Mouse (Mus musculus): ENCODE results near the gene Abcd1.
"Not testable (repeated sequence)": the region's sequence is repeated elsewhere in the genome, so short reads cannot be mapped to it uniquely, and the experiment has no call there.

The Abcd1 gene

DNA sequence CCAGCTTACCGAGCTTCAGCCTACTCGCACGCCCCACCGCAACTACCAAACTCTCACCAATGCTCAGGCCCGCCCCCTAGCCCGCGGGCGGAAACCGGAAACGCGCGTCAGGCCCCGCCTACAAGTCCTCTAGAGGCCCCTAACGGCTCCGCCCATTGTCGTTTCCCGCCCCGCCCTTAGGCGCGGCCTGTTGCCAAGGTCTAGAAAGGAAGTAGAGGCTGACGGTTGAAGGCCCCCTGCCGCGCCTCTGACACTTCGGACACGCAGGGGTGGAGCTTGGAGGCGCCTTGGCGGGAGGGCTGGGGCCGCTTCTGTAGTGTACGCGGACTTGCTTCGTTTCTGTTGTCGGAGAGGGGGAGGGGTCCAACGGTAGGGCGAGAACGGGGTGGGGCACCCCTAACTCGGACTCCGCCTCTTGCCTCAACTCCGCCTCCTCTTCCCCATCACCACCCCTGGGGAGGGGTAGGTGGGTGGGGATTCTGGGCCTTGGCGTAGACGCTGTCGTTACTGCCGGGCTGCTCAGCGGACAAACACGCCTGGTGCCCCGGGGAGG, at the start of gene Abcd1, which contains the start of gene Bcap31:
Abcd1 (plus strand) TSS at position 489 of the 553 bp plus-strand sequence.
Bcap31 (minus strand) TSS at position 67 of the 553 bp plus-strand sequence.
- peak; percentile 78 for DNase-seq (ENCODE audit: low spot score)

DNA sequence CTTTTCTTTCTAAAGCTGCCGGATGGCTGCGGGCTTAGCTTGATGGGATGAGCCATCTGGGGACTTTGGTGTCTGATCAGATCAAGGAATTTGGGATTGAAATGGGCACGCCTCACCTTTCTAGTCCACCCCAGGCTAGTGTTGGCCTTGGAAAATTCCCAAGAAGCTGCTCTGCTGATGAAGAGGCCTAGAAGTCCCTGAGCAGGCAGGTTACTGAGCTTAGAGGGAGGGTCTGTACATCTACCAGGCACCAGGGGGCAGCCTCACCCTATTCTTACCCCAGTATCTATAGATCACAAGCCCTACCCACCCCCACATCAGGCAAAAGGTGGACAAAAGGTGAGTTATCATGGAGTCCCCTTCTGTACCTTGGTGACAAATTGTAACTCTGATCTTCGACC, 44.4 kb upstream of the Abcd1 start:
- DNase-seq (ENCODE audit: low spot score), result no peak

DNA sequence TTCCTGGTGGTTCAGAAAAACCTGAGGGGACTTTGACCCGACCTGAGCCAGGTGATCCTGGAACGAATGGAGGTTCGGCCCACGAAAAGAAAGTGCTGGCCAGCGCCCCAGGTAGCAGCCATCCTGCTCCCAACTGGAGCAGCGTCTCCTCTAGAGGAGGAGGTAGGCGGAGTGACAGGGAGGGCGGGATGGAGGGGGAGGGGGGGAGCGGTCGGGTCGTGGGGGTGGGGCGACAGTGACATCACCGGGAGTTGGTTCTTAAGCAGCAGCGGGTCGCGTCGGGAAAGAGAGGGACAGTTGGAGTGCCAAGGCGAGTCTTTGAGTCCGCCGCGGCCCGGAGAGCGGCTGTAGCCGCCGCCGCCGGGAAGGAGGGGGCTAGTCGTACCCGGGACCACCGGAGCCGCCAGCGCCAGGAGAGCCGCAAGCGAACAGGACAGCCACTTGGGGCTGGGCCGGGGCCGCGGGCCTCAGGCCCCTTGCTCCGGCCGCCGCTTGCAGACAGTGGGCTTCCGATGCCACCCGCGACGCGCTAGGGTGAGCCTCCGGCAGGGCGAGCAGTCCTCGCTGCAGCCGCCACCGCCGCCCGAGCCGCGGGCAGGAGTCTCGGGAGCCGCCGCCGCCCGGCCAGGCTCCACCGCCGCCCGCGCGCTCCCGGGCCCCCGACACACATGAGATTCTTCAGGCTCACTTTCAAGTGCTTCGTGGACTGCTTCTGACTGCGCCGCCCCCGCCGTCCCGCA, 43.3 kb upstream of the Abcd1 start, which contains the start of gene Slc6a8:
Slc6a8 (plus strand) TSS at position 272 of the 740 bp plus-strand sequence.
- no peak for DNase-seq (ENCODE audit: low spot score)

DNA sequence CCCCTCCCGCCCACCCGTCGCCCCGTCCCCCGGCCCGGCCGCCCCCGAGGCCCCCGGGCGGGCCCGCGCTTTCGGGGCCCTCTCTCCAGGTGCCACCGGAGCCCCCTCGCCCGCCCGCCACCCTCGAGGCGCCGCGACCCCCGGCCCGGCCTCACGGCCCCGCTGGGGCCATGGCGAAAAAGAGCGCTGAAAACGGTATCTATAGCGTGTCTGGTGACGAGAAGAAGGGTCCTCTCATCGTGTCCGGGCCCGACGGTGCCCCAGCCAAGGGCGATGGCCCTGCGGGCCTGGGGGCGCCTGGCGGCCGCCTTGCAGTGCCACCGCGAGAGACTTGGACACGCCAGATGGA, 42.8 kb upstream of the Abcd1 start:
- DNase-seq (ENCODE audit: low spot score), result no peak

DNA sequence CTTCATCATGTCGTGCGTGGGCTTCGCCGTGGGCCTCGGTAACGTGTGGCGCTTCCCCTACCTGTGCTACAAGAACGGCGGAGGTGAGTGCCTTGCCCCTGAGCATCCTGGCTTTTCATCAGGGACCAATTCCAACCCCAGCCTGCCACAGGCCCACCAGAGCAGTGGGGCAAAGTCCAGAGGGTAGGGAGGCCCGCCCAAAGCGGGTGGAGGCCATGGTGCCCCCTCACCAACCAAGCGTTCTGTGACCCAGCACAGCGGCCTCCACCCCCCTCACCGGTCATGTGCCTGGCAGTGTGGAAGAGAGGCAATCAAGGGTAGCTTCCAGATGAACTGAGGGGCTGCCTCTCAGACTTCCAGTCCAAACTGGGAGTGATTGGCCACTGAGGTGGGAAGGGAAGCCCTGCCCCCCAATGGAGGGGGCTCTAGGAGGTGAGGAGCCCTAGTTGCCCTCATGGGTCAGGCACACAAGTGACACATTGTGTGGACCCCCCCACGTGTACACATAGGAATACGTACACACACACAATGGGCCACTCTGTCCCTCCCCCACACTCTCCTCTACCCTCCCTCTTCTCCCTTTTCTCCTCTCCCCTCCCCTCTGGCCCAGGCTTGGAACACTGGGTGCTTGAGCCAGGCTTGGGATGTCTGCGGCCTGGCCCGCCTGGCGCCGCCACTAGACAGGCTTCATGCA, 42.3 kb upstream of the Abcd1 start:
- no peak for DNase-seq (ENCODE audit: low spot score)

DNA sequence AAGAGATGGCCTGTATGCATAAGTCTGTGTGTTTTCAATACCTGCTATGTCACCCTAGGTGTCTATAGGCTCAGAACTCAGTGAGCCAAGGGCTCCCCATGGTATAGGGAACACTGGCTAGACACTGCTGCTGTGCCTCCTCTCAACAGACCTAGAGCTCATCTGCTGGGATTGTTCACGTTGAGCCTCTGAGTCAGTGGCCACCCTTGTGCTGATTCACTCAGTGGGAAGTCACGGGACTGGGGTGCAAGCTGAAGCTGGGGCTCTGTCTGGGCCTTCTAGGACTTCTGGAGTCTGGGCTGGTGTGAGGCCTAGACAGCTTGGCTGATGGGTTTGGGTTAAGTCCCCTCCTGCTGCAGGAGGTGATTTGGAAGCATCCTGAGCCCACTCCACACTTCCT, 41.2 kb upstream of the Abcd1 start:
- no peak for DNase-seq (ENCODE audit: low spot score)

DNA sequence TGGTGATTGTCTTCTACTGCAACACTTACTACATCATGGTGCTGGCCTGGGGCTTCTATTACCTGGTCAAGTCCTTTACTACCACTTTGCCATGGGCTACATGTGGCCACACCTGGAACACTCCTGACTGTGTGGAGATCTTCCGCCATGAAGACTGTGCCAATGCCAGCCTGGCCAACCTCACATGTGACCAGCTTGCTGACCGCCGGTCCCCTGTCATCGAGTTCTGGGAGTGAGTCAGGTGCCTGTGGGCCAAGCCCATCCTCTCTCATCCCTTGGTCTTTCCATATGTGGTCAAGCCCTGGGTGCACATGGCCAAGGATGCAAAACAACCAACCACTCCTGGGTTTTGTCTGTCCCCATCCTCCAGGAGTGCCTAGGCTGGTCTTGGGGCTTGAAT, 39.7 kb upstream of the Abcd1 start:
- DNase-seq (ENCODE audit: low spot score), result no peak

DNA sequence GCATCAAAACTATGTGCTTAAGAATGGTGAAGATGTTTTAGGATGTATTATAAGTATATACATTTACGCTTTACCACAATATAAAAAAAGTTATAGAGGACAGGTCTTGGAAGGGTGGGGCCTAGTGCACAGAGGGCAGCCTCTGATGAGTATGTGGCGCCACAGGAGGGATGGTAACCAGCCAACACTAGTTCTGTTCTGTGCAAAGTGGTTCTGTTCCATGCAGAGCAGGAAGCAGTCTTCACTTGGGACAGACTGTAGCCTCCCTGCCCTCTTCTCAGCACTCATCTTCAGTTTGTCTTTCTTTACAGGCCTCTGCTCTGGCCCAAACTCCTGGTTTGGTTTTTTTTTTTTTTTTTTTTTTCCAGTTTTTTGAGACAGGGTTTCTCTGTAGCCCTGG, 32.2 kb upstream of the Abcd1 start:
- DNase-seq (ENCODE audit: low spot score), result no peak

DNA sequence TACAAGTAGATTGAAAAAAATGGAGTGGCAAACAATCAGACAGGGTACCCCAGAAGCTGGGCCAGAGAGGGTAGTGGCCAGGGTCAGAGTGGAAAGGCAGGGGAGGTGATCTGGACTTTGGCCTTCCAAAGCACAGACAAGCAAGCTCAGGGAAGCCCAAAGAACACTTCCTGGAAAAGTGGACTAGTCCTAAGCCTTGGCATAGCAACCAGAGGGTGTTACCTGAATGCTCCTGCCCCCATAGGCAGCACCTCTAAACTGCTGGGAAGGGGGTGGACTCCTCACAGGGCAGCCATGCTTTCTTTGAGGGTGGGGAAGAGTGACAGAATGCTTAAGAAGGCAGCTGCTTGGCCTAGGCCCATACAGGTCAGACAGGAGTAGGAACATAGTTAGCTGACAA, 31.4 kb upstream of the Abcd1 start:
- no peak for DNase-seq (ENCODE audit: low spot score)

DNA sequence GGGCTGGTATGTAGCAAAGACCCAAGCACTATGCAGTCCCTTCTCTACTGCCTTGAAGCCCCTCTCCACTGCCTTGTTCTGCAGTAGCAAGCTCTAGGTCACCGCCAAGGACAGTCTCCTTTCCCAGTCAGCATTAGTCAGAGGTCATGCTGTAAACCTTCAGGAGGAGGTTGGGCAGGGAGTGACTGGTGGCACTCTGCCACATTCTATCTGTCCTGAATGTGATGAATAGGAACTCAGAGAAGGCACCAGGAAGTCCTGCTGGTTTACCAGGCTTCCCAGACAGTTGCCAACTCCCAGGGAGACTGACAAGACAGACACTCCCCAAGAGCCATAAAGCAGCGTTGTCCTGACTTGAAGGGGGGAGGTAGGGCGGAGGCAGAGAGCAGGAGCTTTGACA, 30.8 kb upstream of the Abcd1 start:
- no peak for DNase-seq (ENCODE audit: low spot score)

DNA sequence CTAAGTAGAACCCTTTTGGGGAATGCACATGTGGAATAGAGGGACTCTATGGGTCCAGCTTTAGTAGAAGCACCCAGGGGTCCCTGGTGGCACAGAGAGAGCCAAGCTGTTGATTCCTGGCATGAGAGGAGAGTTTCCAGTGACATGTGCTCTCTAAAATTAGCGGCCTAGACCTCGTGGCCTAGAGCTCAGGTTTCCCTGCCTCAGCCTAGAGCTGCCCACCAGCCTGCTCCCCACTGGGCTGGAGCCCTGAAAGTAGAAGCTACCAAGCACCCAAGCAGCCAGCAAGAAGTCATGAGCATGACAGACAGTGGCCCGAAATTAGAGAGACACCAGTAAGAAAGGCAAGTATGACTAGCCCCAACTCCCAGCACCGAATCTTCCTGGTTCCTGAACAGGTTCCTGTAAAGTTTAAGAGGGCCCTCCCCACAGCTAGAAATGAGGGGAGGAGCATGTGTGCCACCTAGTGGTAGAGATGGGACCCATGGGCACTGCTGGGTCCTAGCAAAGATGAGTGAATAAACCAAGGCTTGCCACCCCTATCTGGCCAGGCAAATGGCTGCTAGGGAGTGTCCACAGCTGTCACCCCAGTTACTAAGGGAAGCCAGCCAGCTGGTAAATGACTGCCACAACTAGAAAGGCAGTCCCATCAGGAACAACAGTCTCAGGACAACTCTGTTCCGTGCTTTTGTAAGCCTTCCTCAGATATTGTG, 25.3 kb upstream of the Abcd1 start:
- DNase-seq (ENCODE audit: low spot score), result peak; percentile 21

DNA sequence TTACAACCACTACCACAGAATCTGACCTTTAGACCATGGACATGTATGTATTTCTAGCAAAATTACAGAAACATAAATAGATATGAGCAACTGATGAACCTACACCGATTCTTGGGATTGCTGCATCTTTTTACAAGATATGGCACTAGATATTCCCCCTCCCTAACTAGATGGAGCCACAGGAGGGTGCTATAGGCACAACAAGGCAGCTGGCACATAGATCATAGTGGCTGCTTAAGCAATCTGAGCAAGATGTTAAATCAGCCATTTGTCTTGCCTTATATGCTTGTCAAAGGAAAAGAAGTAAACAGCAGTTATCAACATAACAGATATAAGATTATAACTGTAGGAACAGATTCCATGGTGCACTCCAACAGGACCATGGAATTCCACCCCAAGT, 15.9 kb upstream of the Abcd1 start:
- no peak for DNase-seq (ENCODE audit: low spot score)

DNA sequence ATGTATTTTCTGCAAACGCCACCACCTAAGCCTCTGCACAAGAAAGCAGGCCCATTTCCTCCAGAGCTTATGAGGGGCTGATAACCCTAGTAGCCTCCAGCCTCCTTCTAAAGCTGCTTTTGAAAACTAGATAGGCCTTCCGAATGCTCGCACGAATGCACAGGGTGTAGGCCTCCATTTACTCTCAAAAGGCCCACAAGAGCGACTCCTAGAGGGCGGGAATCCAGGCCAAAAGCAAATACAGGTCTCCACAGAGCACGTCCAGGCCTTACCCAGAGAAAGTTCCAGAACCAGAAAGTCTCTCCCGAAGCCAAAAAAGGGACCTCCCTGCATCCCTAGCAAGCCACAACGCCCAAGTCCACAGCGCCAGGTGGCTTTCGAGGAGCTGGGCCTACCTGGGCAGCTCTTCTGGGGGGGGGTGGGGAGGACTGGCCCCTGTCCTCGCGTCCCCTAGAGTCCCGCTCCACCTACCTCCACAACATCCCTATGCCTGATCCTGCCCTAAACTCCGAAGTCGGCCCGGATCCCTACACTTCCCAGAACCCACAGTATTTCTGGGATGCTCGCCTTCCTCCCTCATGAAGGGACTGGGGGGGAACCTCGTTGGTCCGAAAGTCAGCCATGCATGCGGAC, 805 bp upstream of the Abcd1 start:
- peak; percentile 25 for DNase-seq (ENCODE audit: low spot score)

DNA sequence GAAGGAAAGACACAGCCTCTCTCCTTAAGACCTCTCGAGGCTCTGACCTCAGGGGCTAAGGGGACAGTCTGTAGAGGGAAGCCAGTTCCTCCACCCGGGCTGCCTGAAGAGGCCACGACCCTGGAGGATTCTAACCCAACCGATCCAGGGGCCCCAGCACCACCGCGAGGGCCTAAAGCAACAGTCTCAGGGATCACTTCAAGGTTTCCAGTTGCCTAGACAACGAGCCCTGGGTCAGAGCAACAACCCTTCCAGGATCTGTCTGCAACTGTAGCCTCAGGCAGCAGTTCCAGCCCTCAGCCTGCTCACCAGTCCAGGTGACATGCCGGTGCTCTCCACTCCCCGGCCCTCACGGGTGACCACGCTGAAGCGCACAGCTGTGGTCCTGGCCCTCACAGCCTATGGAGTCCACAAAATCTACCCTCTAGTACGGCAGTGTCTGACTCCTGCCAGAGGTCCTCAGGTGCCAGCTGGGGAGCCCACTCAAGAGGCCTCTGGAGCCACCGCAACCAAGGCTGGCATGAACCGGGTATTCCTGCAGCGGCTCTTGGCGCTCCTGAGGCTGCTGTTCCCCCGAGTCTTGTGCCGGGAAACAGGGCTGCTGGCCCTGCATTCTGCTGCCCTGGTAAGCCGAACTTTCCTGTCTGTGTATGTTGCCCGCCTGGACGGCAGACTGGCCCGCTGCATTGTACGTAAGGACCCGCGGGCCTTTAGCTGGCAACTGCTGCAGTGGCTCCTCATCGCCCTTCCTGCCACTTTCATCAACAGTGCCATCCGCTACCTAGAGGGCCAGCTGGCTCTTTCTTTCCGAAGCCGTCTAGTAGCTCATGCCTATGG, 530 bp downstream of the Abcd1 start:
- peak; percentile 7 for DNase-seq (ENCODE audit: low spot score)

DNA sequence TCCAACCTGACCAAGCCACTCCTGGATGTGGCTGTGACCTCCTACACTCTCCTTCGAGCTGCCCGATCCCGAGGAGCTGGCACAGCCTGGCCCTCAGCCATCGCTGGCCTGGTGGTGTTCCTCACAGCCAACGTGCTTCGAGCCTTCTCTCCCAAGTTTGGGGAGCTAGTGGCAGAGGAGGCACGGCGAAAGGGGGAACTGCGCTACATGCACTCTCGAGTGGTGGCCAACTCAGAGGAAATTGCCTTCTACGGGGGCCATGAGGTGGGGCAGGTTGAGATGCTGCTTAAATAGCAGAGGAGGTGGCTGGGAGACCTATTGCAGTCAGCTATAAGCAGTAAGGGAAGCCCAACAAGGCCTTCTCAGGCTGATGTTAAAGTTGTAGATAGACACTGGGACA, 1.3 kb downstream of the Abcd1 start:
- DNase-seq (ENCODE audit: low spot score), result no peak

DNA sequence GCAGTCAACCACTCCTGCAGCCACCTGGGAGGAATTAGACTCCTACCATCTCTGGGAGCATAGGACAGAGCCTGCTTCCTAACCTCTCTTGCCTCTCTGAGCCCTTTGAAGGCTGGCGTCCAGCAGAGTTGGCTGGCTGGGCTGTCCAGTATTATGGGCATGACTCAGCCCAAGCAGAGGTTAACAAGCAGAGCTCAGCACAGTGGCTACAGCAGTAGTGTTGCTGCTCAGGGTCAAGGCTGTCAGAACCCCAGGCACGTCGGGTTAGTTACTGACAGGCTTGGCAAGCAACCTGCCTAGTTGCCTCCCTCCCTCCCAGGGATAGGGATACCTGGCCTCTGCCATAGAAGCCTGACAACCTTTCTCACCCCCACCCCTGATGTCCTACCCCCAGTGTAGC, 1.9 kb downstream of the Abcd1 start:
- DNase-seq (ENCODE audit: low spot score), result no peak

DNA sequence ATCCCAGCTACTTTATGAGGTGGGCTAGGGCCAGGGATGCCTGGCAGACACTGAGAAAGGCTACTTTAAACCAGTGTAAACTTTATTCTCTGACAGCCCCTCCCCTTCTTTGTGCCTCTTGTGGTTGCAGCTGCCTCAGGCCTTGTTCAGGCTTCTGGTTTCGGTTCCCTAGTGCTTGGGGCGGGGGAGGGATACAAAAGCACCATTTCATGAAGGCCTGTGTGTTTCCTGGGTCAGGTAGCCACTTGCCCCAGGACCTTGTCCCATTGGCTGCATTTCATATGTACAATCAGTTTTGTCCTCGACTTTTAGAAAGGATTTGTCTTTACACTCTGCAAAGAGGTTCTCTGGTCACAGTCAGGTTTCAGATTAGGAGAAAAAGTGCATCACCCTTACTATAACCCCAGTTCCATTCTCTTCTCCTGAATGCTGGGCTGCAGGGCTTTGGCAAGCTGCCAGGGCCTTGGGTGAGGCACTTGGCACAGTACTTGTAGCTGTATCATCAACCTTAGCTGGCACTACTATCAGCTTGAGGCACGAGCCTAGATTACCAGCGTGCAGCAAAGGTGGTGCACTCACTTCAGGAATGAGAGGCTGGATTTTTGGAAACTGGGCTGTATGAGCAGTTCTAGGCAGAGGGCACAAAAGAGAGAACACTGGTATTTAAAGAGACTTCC, 2.4 kb downstream of the Abcd1 start:
- no peak for DNase-seq (ENCODE audit: low spot score)

DNA sequence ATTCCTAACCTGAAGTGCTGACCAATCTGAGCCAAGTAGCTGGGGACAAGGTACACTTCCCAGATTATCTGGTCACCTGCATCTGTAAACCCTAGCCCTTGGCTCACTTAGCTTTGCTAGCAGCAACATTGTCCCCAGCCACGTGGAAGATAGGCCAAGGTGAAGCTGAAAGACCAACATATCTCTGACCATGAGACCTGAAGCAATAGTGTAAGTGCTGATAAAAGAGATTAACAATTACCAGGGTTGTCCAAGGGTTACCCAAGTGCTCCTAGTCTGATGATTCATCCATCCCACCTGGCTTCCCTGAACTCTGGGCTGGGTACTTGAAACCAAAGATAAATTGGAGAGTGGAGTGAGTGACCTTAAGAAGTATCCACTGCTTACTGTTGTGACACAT, 14.5 kb downstream of the Abcd1 start:
- DNase-seq (ENCODE audit: low spot score), result no peak

DNA sequence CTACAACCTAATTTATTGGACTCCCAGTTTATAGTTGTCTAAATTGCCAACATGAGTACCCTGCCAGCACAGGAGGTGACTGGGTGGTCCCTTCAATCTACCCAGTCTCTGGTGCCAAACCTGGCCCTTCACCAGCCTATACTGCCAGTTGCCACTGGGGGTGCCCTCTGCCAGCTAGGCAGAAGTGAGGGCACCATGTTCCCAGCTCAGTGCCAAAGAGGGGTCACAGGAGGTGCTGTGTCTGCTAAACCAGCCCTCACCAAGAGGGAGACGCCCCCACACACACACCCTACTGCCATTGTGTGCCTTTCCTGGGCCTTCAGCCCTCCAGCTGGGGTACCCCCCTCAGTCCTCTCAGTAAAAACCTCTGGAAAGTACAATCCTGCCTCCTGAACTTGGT, 21.8 kb downstream of the Abcd1 start:
- DNase-seq (ENCODE audit: low spot score), result no peak

DNA sequence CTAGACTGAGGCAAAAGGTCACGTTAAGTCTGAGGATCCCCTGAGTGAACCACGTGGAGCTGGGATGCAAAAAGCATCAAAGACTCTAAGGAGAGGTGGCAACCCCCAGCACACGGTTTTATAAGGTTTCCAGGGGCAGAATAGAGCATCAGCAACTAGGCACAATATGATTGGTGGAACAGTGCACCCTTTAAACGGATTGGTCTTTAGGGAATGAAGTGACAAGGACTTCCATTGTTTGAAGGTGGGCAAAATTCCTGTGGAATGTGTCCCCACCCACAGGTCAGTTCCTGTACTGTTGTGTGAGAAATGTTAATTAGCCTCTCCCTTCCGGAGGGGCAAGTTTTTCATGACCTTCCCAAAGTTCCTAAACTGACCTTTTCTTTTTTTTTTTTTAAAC, 22.8 kb downstream of the Abcd1 start:
- DNase-seq (ENCODE audit: low spot score), result no peak

DNA sequence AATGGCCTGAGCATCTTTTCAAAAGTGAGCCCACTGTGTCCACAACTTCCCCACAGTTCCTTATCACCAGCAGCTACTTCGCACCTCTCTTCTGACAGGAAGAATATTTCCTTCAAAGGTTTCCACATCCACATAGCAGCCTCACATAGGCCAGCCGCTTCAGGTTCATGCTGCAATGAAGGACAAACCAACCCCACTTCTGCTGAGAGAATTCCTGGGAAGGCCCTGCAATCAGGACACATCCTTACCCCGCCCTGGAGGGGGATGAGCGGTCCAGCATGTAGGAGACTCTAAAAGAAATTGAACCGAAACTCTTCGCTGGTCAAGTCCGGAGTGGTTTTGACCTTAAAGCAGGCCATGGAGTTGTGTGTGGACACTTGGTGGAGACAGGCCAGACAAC, 23.4 kb downstream of the Abcd1 start:
- DNase-seq (ENCODE audit: low spot score), result not testable (repeated sequence)
